Mouse (Mus musculus) E14TG2a.4 (cell line): ENCODE results near the gene Pax2.

Source experiments
- CTCF ChIP-seq: conservative IDR thresholded peaks from 2 replicates; pipeline ENCODE4 v1.5.1; 2014; ENCODE audit warnings: low read length
- NANOG ChIP-seq: IDR thresholded peaks from 2 replicates; pipeline ENCODE4 v1.6.1; 2014; ENCODE audit warnings: borderline replicate concordance, low read length, mixed read lengths

DNA sequence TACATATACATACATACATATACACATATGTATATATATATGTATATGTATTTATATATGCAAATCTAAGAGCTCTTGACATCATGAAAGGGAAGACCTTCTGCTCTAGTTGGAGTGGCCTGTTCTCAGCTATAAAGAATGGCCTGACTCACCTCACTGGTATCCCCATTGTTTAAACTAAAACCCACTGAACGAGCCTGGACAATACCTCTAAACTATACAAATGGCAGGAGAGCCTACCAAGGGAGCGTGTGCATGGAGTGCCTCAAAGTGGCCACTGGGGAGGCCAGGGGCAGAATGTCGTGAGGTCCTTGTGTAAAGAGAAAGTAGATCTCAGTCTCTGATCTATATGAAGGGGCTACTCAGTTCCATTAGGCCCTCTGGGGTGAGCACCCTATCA is 26.1 kb downstream of the Pax2 start:
- TF ChIP-seq CTCF, result no peak
- TF ChIP-seq NANOG, result no peak
